Mouse (Mus musculus): ENCODE measurements around the gene Ube2cbp. TPM values are rescaled to one million over a fixed set of nuclear protein-coding genes. Genes with fewer than 3 reads are reported as not detected.

Gene Ube2cbp
- polyA plus RNA-seq (2015; fragmentation: Nextera tagmentation; extraction: Ambion mirVana): 7.2 and 9.7 TPM in 2 replicates

DNA sequence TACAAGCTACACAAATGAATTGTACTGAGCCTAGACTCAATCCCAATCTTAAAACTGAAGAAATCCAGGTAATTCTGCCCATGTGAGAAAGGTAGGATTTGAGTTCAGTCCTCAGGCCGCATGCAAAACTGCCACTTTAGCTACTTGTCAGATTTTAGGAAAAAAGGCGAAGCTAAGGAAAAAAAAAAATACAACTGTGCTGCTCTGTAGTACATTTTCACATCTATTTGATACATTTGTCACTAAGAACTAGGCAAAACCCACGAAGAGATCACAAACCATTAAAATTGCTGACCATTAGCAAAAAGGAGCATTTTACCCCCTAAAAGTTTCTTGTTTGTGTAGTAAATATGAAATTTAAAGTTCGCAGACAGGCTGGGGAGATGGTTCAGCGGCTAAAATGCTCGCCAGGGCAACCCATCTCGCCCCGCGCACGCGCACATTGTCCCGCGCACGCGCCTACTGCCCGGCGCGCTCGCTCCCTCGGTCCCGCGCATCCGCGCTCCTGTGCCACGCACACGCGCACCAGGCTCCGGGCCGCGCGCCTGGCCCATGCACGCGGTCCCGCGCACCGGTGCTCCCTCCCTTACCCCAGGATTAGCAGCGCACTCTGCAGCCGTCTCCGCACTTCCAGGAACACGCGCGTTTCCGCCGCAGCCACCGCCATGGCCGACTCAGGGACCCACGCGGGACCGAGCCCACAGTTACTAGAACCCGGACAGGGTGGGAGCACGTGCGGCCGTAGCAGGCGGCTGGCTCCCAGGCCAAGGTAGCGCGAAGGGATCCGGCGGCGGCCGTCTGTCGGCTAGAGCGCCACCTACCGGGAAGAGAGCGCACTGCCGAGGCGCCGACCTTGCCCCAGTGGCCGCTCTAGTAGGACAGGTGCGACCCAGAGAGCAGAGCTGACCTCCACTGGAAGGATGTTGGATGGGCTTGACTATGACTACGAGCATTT is at the start of gene Ube2cbp:
Gene Ube2cbp, minus strand, starts transcription at position 800 of the 955 bp plus-strand sequence.
- Histone ChIP-seq H3K27ac (replicated peaks) (peak within 1 kb of the TSS; percentile 87), H3K4me1 (replicated peaks) (peaks cover 31% of the 10 kb centered on the region), H3K36me3 (no peaks in the 10 kb centered on the region), H3K9ac (peak within 1 kb of the TSS; percentile 84), H3K27me3 (peaks cover 11% of the 10 kb centered on the region), H3K4me3 (peak within 1 kb of the TSS; percentile 68), H3K9me3 (no peaks in the 10 kb centered on the region), H3K4me2 (peak within 1 kb of the TSS; percentile 56)
- peak; percentile 83 for ATAC-seq (ENCODE audit: low read depth)
- 2% methylated on average over 70 of the region's 70 CpGs for WGBS

GRCm38 (mm10) chr9:86514390-86514789 is 49.6 kb upstream of the Ube2cbp start:
- H3K4me2 ChIP-seq: no peak overlapping the region
- H3K4me1 ChIP-seq (replicated peaks): no peaks in the 10 kb centered on the region
- 92% methylated on average over 3 of the region's 3 CpGs for WGBS
- H3K27me3 ChIP-seq: no peaks in the 10 kb centered on the region
- no peak overlapping the region for H3K4me3 ChIP-seq
- H3K36me3 ChIP-seq: peaks cover 69% of the 10 kb centered on the region
- no peaks in the 10 kb centered on the region for H3K9me3 ChIP-seq
- no peak overlapping the region for H3K9ac ChIP-seq
- ATAC-seq (ENCODE audit: low read depth): no peak
- no peak overlapping the region for H3K27ac ChIP-seq (replicated peaks)

GRCm38 (mm10) chr9:86513733-86514132 is 49.0 kb upstream of the Ube2cbp start:
- no peak overlapping the region for H3K4me3 ChIP-seq
- no peak for ATAC-seq (ENCODE audit: low read depth)
- 77% methylated on average over 5 of the region's 5 CpGs for WGBS
- no peaks in the 10 kb centered on the region for H3K27me3 ChIP-seq
- no peak overlapping the region for H3K9ac ChIP-seq
- H3K27ac ChIP-seq (replicated peaks): no peak overlapping the region
- no peaks in the 10 kb centered on the region for H3K4me1 ChIP-seq (replicated peaks)
- no peak overlapping the region for H3K4me2 ChIP-seq
- H3K9me3 ChIP-seq: no peaks in the 10 kb centered on the region
- H3K36me3 ChIP-seq: peaks cover 64% of the 10 kb centered on the region

DNA sequence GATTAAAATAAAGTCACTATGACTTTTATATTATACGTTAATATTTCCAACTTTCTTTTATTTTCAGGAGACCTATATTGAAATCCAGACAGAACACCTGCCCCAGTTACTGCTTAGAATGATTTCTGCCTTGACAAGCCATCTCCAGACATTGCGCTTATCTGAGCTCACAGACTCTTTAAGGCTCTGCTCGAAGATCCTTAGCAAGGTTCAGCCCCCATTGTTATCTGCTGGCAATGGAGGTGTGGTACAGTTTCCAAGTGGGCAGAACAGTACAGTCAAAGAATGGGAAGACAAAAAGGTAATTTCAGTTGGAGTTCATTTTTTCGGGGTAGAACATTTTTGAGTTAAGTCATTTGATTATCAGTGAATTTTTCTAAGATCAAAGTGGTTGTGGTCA is 42.7 kb upstream of the Ube2cbp start:
- no peak overlapping the region for H3K9ac ChIP-seq
- WGBS: 90% methylated on average over 4 of the region's 4 CpGs
- H3K27me3 ChIP-seq: no peaks in the 10 kb centered on the region
- H3K9me3 ChIP-seq: no peaks in the 10 kb centered on the region
- H3K36me3 ChIP-seq: peaks cover 31% of the 10 kb centered on the region
- H3K4me2 ChIP-seq: no peak overlapping the region
- no peaks in the 10 kb centered on the region for H3K4me1 ChIP-seq (replicated peaks)
- no peak for ATAC-seq (ENCODE audit: low read depth)
- no peak overlapping the region for H3K27ac ChIP-seq (replicated peaks)
- no peak overlapping the region for H3K4me3 ChIP-seq

- Histone ChIP-seq H3K36me3 (peaks cover 60% of the 10 kb centered on the region), H3K4me2 (no peak overlapping the region), H3K9me3 (no peaks in the 10 kb centered on the region), H3K27me3 (no peaks in the 10 kb centered on the region), H3K27ac (replicated peaks) (no peak overlapping the region), H3K4me1 (replicated peaks) (no peaks in the 10 kb centered on the region), H3K9ac (no peak overlapping the region), H3K4me3 (no peak overlapping the region)
- 96% methylated on average over 3 of the region's 3 CpGs for whole genome bisulfite sequencing
- no peak for ATAC-seq (ENCODE audit: low read depth)
Measured at GRCm38 (mm10) chr9:86499083-86499482, 34.3 kb upstream of the Ube2cbp start.

- Histone ChIP-seq H3K4me2 (no peak overlapping the region), H3K4me1 (replicated peaks) (no peaks in the 10 kb centered on the region), H3K27me3 (no peaks in the 10 kb centered on the region), H3K36me3 (peaks cover 63% of the 10 kb centered on the region), H3K4me3 (no peak overlapping the region), H3K9me3 (no peaks in the 10 kb centered on the region), H3K9ac (no peak overlapping the region), H3K27ac (replicated peaks) (no peak overlapping the region)
- no peak for ATAC-seq (ENCODE audit: low read depth)
- WGBS: 97% methylated on average over 4 of the region's 4 CpGs
Measured at GRCm38 (mm10) chr9:86496261-86496660, 31.5 kb upstream of the Ube2cbp start.

DNA sequence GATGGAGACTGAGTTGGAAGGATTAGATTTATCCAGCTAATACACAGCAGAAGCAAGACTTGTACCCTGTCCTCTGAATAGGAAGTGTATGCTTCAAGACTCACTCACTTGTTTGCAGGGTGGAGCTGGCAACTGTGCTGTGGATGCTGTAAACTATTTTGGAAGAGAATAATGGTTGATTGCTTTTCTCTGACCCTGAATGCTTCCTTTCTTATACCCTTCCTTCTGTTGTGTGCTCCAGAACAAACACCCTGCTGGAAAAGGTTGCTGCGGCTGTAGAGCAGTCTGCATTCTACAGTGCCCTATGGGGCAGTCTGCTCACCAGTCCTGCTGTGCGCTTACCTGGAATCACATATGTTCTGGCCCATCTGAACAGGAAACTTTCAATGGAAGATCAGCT is 27.0 kb upstream of the Ube2cbp start:
- H3K9me3 ChIP-seq: no peaks in the 10 kb centered on the region
- no peak overlapping the region for H3K4me3 ChIP-seq
- no peak overlapping the region for H3K27ac ChIP-seq (replicated peaks)
- no peak overlapping the region for H3K4me2 ChIP-seq
- H3K27me3 ChIP-seq: no peaks in the 10 kb centered on the region
- H3K36me3 ChIP-seq: peaks cover 51% of the 10 kb centered on the region
- ATAC-seq (ENCODE audit: low read depth): no peak
- H3K4me1 ChIP-seq (replicated peaks): no peaks in the 10 kb centered on the region
- 82% methylated on average over 2 of the region's 2 CpGs for WGBS
- H3K9ac ChIP-seq: no peak overlapping the region

DNA sequence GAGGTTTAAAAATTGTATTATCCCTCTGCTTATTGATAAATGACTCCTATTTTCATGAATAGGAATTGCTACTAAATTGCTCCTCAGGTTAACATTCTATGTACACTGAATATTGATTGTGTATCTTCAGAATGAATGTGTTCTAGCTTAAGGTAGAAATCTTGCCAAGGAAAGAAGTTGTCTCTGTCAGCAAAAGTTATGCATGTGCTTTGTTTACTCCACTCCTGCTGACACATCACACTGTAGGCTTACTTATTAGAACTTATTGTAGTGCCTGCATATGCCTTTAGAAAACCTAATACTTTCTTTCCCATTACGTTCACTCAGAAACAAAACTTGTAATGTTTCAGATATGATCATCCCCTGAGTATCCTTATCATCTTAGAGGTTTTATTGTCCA is 17.5 kb upstream of the Ube2cbp start:
- no peaks in the 10 kb centered on the region for H3K9me3 ChIP-seq
- peaks cover 4% of the 10 kb centered on the region; the same call in 1 of the 2 replicates for H3K4me1 ChIP-seq (replicated peaks)
- H3K27ac ChIP-seq (replicated peaks): no peak overlapping the region
- no peaks in the 10 kb centered on the region for H3K27me3 ChIP-seq
- no peaks in the 10 kb centered on the region for H3K36me3 ChIP-seq
- H3K4me3 ChIP-seq: no peak overlapping the region
- ATAC-seq (ENCODE audit: low read depth): no peak
- no peak overlapping the region for H3K4me2 ChIP-seq
- 91% methylated on average over 1 of the region's 1 CpGs for WGBS
- no peak overlapping the region for H3K9ac ChIP-seq

- WGBS: 86% methylated on average over 5 of the region's 5 CpGs
- H3K4me1 ChIP-seq (replicated peaks): peaks cover 4% of the 10 kb centered on the region; the same call in 1 of the 2 replicates
Measured at GRCm38 (mm10) chr9:86478414-86479093, 13.8 kb upstream of the Ube2cbp start.

DNA sequence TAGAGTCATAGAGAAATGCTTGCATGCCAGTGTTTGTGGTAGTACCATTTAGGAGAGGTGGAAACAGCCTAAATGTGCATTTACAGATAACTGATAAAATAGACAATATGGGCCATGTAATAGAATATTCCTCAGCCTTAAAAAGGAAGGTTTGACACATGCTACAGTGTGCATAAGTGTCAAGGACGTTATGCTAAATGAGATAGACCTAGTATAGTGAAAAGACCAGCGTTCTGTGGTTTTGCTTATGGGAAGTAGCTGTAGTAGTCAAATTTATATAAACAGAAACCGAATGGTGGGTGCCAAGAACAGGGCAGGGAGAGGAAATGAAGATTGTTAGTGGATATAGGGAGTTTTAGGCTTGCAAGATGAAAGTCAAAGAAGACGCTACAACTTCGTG is 12.0 kb upstream of the Ube2cbp start:
- Histone ChIP-seq H3K27me3 (no peaks in the 10 kb centered on the region), H3K9ac (no peak overlapping the region), H3K4me2 (no peak overlapping the region), H3K4me1 (replicated peaks) (peaks cover 4% of the 10 kb centered on the region; the same call in 1 of the 2 replicates), H3K27ac (replicated peaks) (no peak overlapping the region), H3K9me3 (no peaks in the 10 kb centered on the region), H3K36me3 (no peaks in the 10 kb centered on the region), H3K4me3 (no peak overlapping the region)
- WGBS: 84% methylated on average over 5 of the region's 5 CpGs
- ATAC-seq (ENCODE audit: low read depth): no peak

More at GRCm38 (mm10) chr9:86478414-86479093, 13.8 kb upstream of the Ube2cbp start:
- ATAC-seq (ENCODE audit: low read depth): no peak
- H3K36me3 ChIP-seq: no peaks in the 10 kb centered on the region
- no peak overlapping the region for H3K9ac ChIP-seq
- no peaks in the 10 kb centered on the region for H3K27me3 ChIP-seq
- no peak overlapping the region for H3K27ac ChIP-seq (replicated peaks)
- no peaks in the 10 kb centered on the region for H3K9me3 ChIP-seq
- H3K4me2 ChIP-seq: no peak overlapping the region
- no peak overlapping the region for H3K4me3 ChIP-seq

DNA sequence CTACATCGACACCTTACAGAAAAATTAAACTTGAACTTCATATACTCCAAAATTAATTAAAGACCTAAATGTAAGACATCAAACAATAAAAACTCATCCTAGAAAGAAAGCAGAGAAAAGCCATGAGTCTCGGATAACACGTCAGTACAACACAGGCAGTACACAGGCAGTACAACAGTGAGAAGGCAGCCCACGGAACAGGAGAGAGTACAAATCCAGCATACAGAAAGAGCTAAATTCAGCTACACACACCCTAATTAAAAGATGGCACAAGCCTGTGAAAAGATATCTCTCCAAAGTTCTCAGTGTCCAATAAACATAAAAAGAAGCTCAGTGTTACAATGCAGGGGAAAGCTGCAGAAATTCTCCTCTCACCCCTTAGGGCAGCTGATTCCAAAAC is 11.2 kb upstream of the Ube2cbp start:
- Histone ChIP-seq H3K27ac (replicated peaks) (no peak overlapping the region), H3K4me3 (no peak overlapping the region), H3K36me3 (no peaks in the 10 kb centered on the region), H3K27me3 (no peaks in the 10 kb centered on the region), H3K9ac (no peak overlapping the region), H3K9me3 (no peaks in the 10 kb centered on the region), H3K4me1 (replicated peaks) (peaks cover 4% of the 10 kb centered on the region; the same call in 1 of the 2 replicates), H3K4me2 (no peak overlapping the region)
- no peak for ATAC-seq (ENCODE audit: low read depth)
- 89% methylated on average over 4 of the region's 4 CpGs for WGBS
